Mouse (Mus musculus) heart, adult 2 months (tissue): ENCODE data around the gene Peli1.

Experiments used
- EP300 ChIP-seq: fragments of 200-500 bp; IDR thresholded peaks from 2 replicates; pipeline ENCODE4 v1.6.1; 2011; ENCODE audit warnings: low read depth, low read length, control low read depth; ENCODE audit not compliant: insufficient read depth
- POLR2A ChIP-seq: fragments of 200-500 bp; IDR thresholded peaks from 2 replicates; pipeline ENCODE4 v1.6.1; 2011; ENCODE audit warnings: mild to moderate bottlenecking, low read depth, low read length, control low read depth; ENCODE audit not compliant: insufficient read depth

DNA sequence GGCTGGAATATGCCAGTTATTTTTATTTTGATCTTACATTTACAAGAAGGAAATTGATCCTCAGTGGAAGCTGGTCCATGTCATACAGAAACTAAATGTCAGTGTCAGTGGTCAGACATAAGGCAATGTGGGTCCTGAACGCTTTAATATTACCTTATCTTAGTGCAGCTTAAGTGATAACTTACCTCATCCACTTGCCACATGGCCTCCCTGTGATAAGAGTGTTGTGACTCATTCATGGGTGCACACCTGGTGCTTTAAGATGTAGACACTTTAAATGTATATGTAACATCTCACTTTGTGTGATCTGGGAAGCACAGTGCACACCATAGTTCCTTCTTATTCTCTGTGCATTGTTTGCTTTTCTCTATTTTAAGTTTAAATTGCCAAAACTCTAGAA is 14.3 kb downstream of the Peli1 start:
- no peak for TF ChIP-seq EP300
- no peak for TF ChIP-seq POLR2A
